Mouse (Mus musculus): ENCODE results near the gene Ptpru. TPM values are rescaled to one million over a fixed set of nuclear protein-coding genes. Genes with fewer than 3 reads are reported as not detected.

The Ptpru gene
- polyA plus RNA-seq, 1 experiment from 2014 or later, result 1.9 TPM

DNA sequence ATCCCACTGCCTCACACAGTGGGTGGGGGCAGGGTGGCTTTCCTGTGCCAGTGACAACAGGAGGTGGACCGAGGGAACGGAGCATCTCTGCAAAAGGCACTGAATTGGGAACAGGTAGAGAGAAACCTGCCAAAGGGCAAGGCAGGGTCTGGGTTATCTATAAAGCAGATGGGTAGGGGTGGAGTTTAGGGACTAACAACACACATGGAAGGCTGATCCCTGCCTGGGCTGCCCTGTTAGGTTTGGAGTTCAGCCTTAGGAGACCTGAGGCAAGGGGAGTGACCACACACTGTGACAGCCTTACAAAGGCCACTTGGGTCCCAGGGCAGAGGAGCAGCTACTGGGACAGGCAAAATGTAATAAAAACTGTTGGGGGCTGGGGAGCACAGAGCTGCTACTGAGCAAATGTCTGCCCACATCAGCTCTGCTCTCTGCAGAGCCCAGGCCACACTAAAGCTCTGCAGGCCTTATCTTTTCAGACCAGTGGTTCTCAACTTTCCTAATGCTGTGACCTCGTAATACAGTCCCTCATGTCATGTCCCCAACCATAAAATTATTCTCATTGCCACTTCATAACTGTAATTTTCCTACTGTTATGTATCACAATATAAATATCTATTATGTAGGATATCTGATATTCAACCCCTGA lies 5.2 kb downstream of the Ptpru start:
- Histone ChIP-seq H3K9ac (no peak overlapping the region), H3K36me3 (no peaks in the 10 kb centered on the region), H3K4me3 (no peak overlapping the region), H3K27me3 (peaks cover 66% of the 10 kb centered on the region), H3K4me2 (no peak overlapping the region), H3K27ac (no peak overlapping the region), H3K4me1 (replicated peaks) (peaks cover 18% of the 10 kb centered on the region), H3K9me3 (replicated peaks) (no peaks in the 10 kb centered on the region)
- no peak for ATAC-seq (replicated peaks; ENCODE audit: insufficient number of reproducible peaks, insufficient read depth, low FRiP score, low read depth)
- WGBS, result 64% methylated on average over 3 of the region's 3 CpGs

DNA sequence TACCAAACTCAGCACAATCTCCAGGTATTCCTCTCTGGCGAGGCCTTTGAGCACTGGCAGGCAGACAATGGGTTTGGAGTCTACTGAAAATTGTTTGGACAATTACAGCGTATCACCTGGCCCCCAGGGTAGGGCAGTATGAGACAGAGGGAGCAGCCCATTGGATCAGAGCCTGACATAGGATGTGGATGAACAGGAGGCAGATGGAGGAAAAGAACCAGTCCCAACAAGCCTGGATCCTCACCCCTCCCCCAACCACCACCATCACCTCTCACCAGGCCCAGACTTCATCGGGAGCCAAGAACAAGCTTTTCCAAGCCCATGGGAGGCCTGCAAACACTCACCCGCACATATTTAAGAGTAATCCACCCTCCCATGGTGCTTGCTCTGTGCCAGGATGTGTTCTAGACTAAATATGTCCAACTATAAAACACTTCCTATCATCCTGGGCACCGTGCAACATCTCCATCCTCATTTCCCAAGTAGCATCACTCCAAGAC lies 6.5 kb downstream of the Ptpru start:
- H3K4me3 ChIP-seq, result no peak overlapping the region
- no peak for ATAC-seq (replicated peaks; ENCODE audit: insufficient number of reproducible peaks, insufficient read depth, low FRiP score, low read depth)
- H3K27me3 ChIP-seq, result peaks cover 56% of the 10 kb centered on the region
- H3K4me1 ChIP-seq (replicated peaks), result peaks cover 5% of the 10 kb centered on the region
- H3K4me2 ChIP-seq, result no peak overlapping the region
- H3K9ac ChIP-seq, result no peak overlapping the region
- no peaks in the 10 kb centered on the region for H3K36me3 ChIP-seq
- WGBS, result 80% methylated on average over 5 of the region's 5 CpGs
- H3K9me3 ChIP-seq (replicated peaks), result no peaks in the 10 kb centered on the region
- no peak overlapping the region for H3K27ac ChIP-seq

DNA sequence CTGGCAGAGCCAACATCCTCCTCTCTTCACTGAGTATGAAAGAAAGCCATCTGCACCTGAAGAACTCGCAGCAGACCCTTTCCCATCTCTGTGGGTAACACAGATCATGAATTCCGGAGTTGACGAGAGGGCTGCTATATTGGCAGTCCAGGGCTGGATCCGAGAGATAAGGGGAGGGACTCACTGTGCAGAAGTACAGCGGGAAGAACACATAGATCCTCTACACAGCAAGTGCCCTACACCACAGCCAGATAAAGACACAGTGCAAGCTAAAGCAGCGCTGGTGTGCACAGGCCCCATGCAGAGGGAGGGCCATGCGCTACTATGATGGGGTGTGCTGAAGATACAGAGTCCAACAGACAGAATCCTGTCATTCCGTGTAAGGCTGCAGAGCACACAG lies 9.0 kb downstream of the Ptpru start:
- WGBS, result 62% methylated on average over 8 of the region's 8 CpGs
- no peak overlapping the region for H3K9ac ChIP-seq

DNA sequence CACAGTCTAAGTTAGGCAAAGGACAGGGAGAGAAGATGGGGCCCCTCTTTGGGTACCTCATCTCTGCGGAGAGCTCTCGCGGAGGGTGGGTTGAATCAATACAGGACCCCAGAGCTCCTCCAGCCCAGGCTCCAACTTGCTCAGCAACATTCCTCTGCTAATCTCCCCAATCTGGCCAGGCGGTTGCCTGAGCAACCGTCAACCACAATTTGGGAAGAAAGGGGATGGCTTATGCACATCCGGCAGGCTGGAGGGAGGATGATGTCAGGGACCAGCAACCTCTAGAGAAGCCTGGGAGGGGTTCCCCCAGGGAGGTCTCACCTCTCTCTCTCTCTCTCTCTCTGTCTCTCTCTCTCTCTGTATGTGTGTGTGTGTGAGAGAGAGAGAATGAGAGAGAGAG lies 11.2 kb downstream of the Ptpru start:
- no peak overlapping the region for H3K9ac ChIP-seq
- WGBS, result 12% methylated on average over 6 of the region's 6 CpGs
- no peak overlapping the region for H3K27ac ChIP-seq
- no peak overlapping the region for H3K4me2 ChIP-seq
- no peaks in the 10 kb centered on the region for H3K9me3 ChIP-seq (replicated peaks)
- no peak for ATAC-seq (replicated peaks; ENCODE audit: insufficient number of reproducible peaks, insufficient read depth, low FRiP score, low read depth)
- H3K4me1 ChIP-seq (replicated peaks), result no peaks in the 10 kb centered on the region
- no peak overlapping the region for H3K4me3 ChIP-seq
- no peaks in the 10 kb centered on the region for H3K36me3 ChIP-seq
- H3K27me3 ChIP-seq, result peaks cover 25% of the 10 kb centered on the region

More for the DNA sequence above, 9.0 kb downstream of the Ptpru start:
- Histone ChIP-seq H3K9me3 (replicated peaks) (no peaks in the 10 kb centered on the region), H3K27ac (no peak overlapping the region), H3K4me1 (replicated peaks) (no peaks in the 10 kb centered on the region), H3K36me3 (no peaks in the 10 kb centered on the region), H3K4me2 (no peak overlapping the region), H3K27me3 (peaks cover 31% of the 10 kb centered on the region), H3K4me3 (no peak overlapping the region)
- no peak for ATAC-seq (replicated peaks; ENCODE audit: insufficient number of reproducible peaks, insufficient read depth, low FRiP score, low read depth)

DNA sequence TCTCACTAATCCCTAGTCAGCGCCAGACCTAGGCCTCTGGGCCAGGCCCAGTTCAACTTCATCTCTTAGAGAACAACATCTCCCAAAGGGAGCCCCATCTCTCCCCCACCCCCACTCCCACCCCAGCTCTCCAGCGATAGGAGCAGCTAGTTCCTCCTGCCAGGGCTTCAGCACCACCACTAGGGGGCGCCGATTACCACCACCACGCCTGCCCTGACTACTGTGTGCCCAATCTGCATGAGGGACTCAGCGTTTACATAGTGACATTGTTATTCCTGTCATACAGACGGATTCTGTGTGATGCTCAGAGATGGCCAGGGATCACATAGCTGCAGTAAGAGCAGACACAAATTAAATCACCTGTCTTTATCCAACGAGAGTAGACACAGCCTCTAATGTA lies 12.3 kb downstream of the Ptpru start:
- Histone ChIP-seq H3K9me3 (replicated peaks) (no peaks in the 10 kb centered on the region), H3K4me1 (replicated peaks) (no peaks in the 10 kb centered on the region), H3K27ac (no peak overlapping the region), H3K4me2 (no peak overlapping the region), H3K4me3 (no peak overlapping the region), H3K36me3 (no peaks in the 10 kb centered on the region), H3K27me3 (peaks cover 29% of the 10 kb centered on the region), H3K9ac (no peak overlapping the region)
- WGBS, result 40% methylated on average over 8 of the region's 8 CpGs
- ATAC-seq (replicated peaks; ENCODE audit: insufficient number of reproducible peaks, insufficient read depth, low FRiP score, low read depth), result no peak

DNA sequence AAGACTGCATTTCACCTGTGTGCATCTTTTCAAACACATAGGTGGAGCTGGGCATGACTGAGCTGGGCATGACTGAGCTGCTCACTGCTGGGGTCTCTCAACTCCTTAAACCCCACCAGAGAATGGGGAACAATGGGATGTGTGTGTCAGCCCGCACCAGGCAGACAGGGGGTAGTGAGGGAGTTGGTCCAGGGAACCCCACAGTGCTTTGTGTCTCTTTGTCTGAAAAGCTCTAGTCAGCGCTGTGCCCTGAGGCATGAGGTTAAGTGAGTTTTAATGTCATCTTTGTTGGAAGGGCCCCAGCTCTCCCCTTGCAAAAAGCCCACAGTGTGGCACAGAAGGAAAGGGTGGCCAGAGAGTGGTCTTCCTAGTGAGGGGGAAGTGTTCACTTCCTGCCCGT lies 13.1 kb downstream of the Ptpru start:
- no peak for ATAC-seq (replicated peaks; ENCODE audit: insufficient number of reproducible peaks, insufficient read depth, low FRiP score, low read depth)
- WGBS, result 65% methylated on average over 3 of the region's 3 CpGs
- H3K9ac ChIP-seq, result no peak overlapping the region

DNA sequence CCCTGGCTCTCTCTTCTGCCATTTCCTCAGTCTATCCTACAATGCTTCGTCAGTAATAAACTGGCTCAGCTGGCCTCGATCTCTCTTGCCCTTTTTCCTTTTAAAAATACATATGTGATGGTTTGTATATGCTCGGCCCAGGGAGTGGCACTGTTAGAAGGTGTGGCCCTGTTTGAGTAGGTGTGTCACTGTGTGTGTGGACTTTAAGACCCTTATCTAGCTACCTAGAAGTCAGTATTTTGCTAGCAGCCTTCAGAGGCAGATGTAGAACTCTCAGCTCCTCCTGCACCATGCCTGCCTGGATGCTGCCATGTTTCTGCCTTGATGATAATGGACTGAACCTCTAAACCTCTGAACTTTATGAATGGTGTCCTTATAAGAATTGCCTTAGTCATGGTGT lies 15.5 kb downstream of the Ptpru start:
- H3K4me3 ChIP-seq, result no peak overlapping the region
- H3K36me3 ChIP-seq, result no peaks in the 10 kb centered on the region
- no peak overlapping the region for H3K9ac ChIP-seq
- no peaks in the 10 kb centered on the region for H3K9me3 ChIP-seq (replicated peaks)
- WGBS, result 75% methylated on average over 3 of the region's 3 CpGs
- peaks cover 34% of the 10 kb centered on the region for H3K27me3 ChIP-seq
- ATAC-seq (replicated peaks; ENCODE audit: insufficient number of reproducible peaks, insufficient read depth, low FRiP score, low read depth), result no peak
- no peak overlapping the region for H3K27ac ChIP-seq
- no peak overlapping the region for H3K4me2 ChIP-seq
- H3K4me1 ChIP-seq (replicated peaks), result no peaks in the 10 kb centered on the region

More for the DNA sequence above, 13.1 kb downstream of the Ptpru start:
- Histone ChIP-seq H3K4me2 (no peak overlapping the region), H3K27me3 (peaks cover 30% of the 10 kb centered on the region), H3K9me3 (replicated peaks) (no peaks in the 10 kb centered on the region), H3K4me3 (no peak overlapping the region), H3K4me1 (replicated peaks) (no peaks in the 10 kb centered on the region), H3K36me3 (no peaks in the 10 kb centered on the region), H3K27ac (no peak overlapping the region)

DNA sequence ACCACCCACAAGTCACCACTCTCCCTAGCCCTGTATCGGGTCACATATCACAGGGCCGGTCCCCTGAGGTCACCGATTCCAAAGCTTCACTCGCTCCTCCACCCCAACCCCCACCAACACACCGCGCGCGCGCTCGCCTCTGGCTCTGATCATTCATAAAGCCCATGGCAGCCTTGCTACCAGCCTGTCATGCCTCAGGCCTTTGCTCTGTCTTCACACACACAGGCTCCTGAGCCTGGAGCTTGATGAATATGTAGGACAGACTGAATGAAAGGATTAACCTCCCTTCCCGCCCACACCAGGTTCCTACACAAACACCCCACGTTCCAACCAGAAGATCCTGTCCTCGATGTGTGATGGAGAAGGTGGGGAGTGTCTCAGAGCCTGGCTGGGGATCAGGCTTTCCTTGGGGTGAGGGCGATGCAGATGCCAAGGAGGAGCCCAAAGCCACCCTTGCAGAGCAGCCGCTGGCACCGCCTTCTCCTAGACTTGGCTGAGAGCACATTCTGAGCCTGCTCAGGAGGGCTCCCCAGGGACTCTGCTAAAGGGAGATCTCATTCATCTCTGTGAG lies 16.8 kb downstream of the Ptpru start:
- H3K27me3 ChIP-seq, result peaks cover 31% of the 10 kb centered on the region

DNA sequence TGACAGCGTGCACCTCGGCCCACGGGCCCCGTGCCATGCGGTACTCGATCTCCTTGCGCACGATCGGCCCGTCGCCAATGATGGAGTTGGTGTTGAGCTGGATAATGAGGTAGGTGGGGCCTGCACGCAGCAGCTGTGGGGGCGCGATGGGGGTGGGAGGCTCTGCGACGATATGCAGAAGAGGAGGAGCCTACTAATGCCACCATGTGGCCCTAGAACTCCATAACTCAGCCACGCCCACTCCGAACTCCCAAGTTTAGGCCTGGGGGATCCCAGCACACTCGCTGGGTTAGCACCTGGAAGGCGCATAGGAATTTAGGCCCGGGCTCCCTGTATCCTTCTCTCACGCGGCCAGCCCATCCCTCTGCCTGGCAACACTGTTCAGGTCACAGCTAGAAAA lies 19.2 kb downstream of the Ptpru start:
- 48% methylated on average over 23 of the region's 23 CpGs for WGBS

More for the DNA sequence above, 16.8 kb downstream of the Ptpru start:
- Histone ChIP-seq H3K9ac (no peak overlapping the region), H3K4me2 (no peak overlapping the region), H3K27ac (no peak overlapping the region), H3K4me3 (no peak overlapping the region), H3K4me1 (replicated peaks) (no peaks in the 10 kb centered on the region), H3K9me3 (replicated peaks) (no peaks in the 10 kb centered on the region), H3K36me3 (no peaks in the 10 kb centered on the region)
- 46% methylated on average over 16 of the region's 16 CpGs for WGBS
- ATAC-seq (replicated peaks; ENCODE audit: insufficient number of reproducible peaks, insufficient read depth, low FRiP score, low read depth), result no peak

DNA sequence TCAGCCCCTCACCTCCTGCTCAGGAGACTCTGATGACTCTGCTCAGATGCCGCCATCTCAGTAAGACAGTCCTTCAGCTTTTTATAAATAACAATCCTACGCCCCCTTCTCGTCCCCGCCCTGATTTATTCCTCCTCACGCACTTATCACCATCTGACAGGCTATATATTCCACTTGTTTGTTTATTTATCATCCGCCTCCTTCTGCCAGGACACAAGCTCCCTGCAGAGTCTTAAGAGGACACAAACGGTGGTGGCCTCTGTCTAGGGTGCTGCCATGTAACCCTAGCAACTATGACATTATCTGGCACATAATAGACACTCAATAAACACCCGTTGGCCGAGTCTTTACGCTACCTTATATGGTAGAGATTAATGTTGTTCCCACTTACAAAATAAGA lies 22.3 kb downstream of the Ptpru start:
- WGBS, result 62% methylated on average over 10 of the region's 10 CpGs
- Histone ChIP-seq H3K4me1 (replicated peaks) (no peaks in the 10 kb centered on the region), H3K27ac (no peak overlapping the region), H3K4me3 (no peak overlapping the region), H3K9me3 (replicated peaks) (no peaks in the 10 kb centered on the region), H3K9ac (no peak overlapping the region), H3K36me3 (no peaks in the 10 kb centered on the region), H3K4me2 (no peak overlapping the region), H3K27me3 (peaks cover 18% of the 10 kb centered on the region; the same call in 1 of the 2 replicates)
- ATAC-seq (replicated peaks; ENCODE audit: insufficient number of reproducible peaks, insufficient read depth, low FRiP score, low read depth), result no peak

More for the DNA sequence above, 19.2 kb downstream of the Ptpru start:
- Histone ChIP-seq H3K9ac (no peak overlapping the region), H3K4me2 (no peak overlapping the region), H3K9me3 (replicated peaks) (no peaks in the 10 kb centered on the region), H3K36me3 (no peaks in the 10 kb centered on the region), H3K4me1 (replicated peaks) (no peaks in the 10 kb centered on the region), H3K4me3 (no peak overlapping the region), H3K27me3 (peaks cover 31% of the 10 kb centered on the region), H3K27ac (no peak overlapping the region)
- ATAC-seq (replicated peaks; ENCODE audit: insufficient number of reproducible peaks, insufficient read depth, low FRiP score, low read depth), result no peak

DNA sequence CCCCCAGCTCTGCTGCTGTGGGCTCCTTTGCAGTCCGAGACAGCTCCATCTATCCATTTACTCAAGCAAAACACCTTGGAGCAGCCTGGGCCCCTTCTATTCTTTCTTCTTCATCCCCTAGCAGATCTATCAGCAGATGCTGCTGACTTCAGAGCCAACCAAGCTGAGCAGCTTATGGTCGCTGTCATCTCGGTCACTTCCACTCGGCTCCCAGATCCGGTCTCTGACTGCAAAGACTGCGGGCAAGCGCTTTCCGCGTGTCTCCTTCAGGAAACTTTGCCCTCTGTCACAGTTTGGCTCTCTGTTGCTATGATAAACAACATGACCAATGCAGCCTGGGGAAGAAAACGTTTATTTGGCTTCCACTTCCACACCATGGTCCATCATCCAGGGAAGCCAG lies 23.2 kb downstream of the Ptpru start:
- Histone ChIP-seq H3K4me3 (no peak overlapping the region), H3K4me1 (replicated peaks) (no peaks in the 10 kb centered on the region), H3K27ac (no peak overlapping the region), H3K4me2 (no peak overlapping the region), H3K9ac (no peak overlapping the region), H3K36me3 (no peaks in the 10 kb centered on the region), H3K9me3 (replicated peaks) (no peaks in the 10 kb centered on the region), H3K27me3 (peaks cover 9% of the 10 kb centered on the region; the same call in 1 of the 2 replicates)
- no peak for ATAC-seq (replicated peaks; ENCODE audit: insufficient number of reproducible peaks, insufficient read depth, low FRiP score, low read depth)
- 72% methylated on average over 10 of the region's 10 CpGs for WGBS

DNA sequence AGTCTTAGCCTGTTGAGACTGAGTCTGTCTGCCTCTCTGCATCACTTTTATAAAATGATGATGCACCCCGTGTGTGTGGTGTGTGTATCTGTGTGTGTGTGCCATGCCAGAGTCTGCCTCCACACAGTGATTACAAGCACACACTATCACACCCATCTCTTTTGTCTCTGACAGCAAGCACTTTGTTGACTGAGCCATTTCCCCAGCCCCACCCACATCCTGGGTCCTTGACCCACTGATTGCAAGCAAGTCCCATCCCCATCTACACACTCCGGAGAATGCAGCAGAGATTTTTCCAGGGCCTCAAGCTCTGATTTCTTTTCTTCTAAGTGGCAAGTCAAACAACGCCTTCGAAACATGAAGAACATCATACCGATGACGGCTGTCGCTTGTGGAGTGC lies 24.3 kb downstream of the Ptpru start:
- no peak overlapping the region for H3K27ac ChIP-seq
- no peak overlapping the region for H3K9ac ChIP-seq
- H3K36me3 ChIP-seq, result no peaks in the 10 kb centered on the region
- WGBS, result 76% methylated on average over 7 of the region's 7 CpGs
- no peak overlapping the region for H3K4me3 ChIP-seq
- peaks cover 2% of the 10 kb centered on the region; the same call in 1 of the 2 replicates for H3K27me3 ChIP-seq
- no peak for ATAC-seq (replicated peaks; ENCODE audit: insufficient number of reproducible peaks, insufficient read depth, low FRiP score, low read depth)
- no peaks in the 10 kb centered on the region for H3K9me3 ChIP-seq (replicated peaks)
- H3K4me1 ChIP-seq (replicated peaks), result no peaks in the 10 kb centered on the region
- no peak overlapping the region for H3K4me2 ChIP-seq

Measured in heart, embryonic 15.5 days (tissue).